Mouse (Mus musculus) inflammation-experienced regulatory T-cells, adult 6 months (primary cell): ENCODE results near the gene Coq10a. TPM values are rescaled to one million over a fixed set of nuclear protein-coding genes. Genes with fewer than 3 reads are reported as not detected.
A peak's percentile ranks its signal among the peaks of the same experiment; 100 is the strongest.

ENCODE experiments used
- ATAC-seq: one replicate; pipeline ENCODE4 v1.8.0; 2017
- polyA plus RNA-seq, 3 experiments: library from polyadenylated mRNA; unstranded; fragments of 100-300 nt; shearing (Covaris generic); gene quantifications; one replicate each; pipeline ENCODE4 v1.2.1; 2017

Gene Coq10a
- polyA plus RNA-seq = 10 to 100 TPM; 12.8 to 19.9 (median 17.3) TPM

GRCm38 (mm10) chr10:128368402-128369217 lies at the start of gene Coq10a:
Gene Coq10a, minus strand, starts transcription at chr10:128368997.
- ATAC-seq = peak; percentile 87

- no peak for ATAC-seq
Measured at GRCm38 (mm10) chr10:128414848-128415247, 46.1 kb upstream of the Coq10a start.

- no peak for ATAC-seq
Measured at GRCm38 (mm10) chr10:128413076-128413475, 44.3 kb upstream of the Coq10a start.

GRCm38 (mm10) chr10:128412558-128412957 lies 43.8 kb upstream of the Coq10a start:
- no peak for ATAC-seq

- no peak for ATAC-seq
Measured at GRCm38 (mm10) chr10:128412055-128412381, 43.2 kb upstream of the Coq10a start.

- ATAC-seq = peak; percentile 76
Measured at GRCm38 (mm10) chr10:128411211-128412054, 42.6 kb upstream of the Coq10a start, which contains the start of the genes Nabp2 and Rnf41. Gene Nabp2, minus strand, starts transcription at chr10:128411492. Gene Rnf41, plus strand, starts transcription at chr10:128411657.

- ATAC-seq = no peak
Measured at GRCm38 (mm10) chr10:128410560-128410845, 41.7 kb upstream of the Coq10a start.

- peak; percentile 90 for ATAC-seq
Measured at GRCm38 (mm10) chr10:128409692-128410559, 41.1 kb upstream of the Coq10a start.

GRCm38 (mm10) chr10:128408591-128409535 lies 40.1 kb upstream of the Coq10a start:
- no peak for ATAC-seq

- no peak for ATAC-seq
Measured at GRCm38 (mm10) chr10:128403931-128404330, 35.1 kb upstream of the Coq10a start.

- ATAC-seq = peak; percentile 56
Measured at GRCm38 (mm10) chr10:128401638-128402037, 32.8 kb upstream of the Coq10a start.

- no peak for ATAC-seq
Measured at GRCm38 (mm10) chr10:128401056-128401455, 32.3 kb upstream of the Coq10a start, which contains the start of gene Slc39a5. Gene Slc39a5, minus strand, starts transcription at chr10:128401229.

- ATAC-seq = no peak
Measured at GRCm38 (mm10) chr10:128400338-128400737, 31.5 kb upstream of the Coq10a start.

- no peak for ATAC-seq
Measured at GRCm38 (mm10) chr10:128397466-128397865, 28.7 kb upstream of the Coq10a start.

GRCm38 (mm10) chr10:128396716-128397264 lies 28.0 kb upstream of the Coq10a start:
- ATAC-seq = no peak

GRCm38 (mm10) chr10:128396017-128396673 lies 27.3 kb upstream of the Coq10a start:
- ATAC-seq = no peak

GRCm38 (mm10) chr10:128391850-128392249 lies 23.1 kb upstream of the Coq10a start:
- ATAC-seq = no peak

GRCm38 (mm10) chr10:128390366-128390765 lies 21.6 kb upstream of the Coq10a start:
- no peak for ATAC-seq

GRCm38 (mm10) chr10:128389570-128389969 lies 20.8 kb upstream of the Coq10a start:
- no peak for ATAC-seq

- ATAC-seq = no peak
Measured at GRCm38 (mm10) chr10:128388941-128389340, 20.1 kb upstream of the Coq10a start.

- ATAC-seq = no peak
Measured at GRCm38 (mm10) chr10:128385902-128386301, 17.1 kb upstream of the Coq10a start.
